Mouse (Mus musculus): Measurements from ENCODE around the gene Itgb2l.

Gene Itgb2l

DNA sequence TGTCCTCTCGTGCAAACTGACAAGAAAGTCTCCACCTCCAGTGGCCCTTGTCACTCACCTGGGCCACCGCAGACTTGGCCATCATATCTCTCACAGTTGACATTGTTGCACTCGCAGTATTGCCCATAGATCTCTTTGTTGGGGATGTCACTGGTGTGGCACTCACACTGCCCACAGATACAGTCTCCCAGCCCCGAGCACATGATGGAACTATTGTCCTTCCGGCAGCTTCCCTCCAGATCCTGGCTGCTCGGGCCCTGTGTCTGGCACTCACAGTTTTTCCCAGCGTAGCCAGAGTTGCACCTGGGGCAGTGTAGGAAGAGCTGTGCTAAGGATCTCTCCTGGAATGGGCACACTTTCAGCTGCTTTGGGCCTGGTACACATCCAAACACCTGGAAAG, 16.7 kb downstream of the Itgb2l start:
- no peak for DNase-seq (ENCODE audit: low spot score)

DNA sequence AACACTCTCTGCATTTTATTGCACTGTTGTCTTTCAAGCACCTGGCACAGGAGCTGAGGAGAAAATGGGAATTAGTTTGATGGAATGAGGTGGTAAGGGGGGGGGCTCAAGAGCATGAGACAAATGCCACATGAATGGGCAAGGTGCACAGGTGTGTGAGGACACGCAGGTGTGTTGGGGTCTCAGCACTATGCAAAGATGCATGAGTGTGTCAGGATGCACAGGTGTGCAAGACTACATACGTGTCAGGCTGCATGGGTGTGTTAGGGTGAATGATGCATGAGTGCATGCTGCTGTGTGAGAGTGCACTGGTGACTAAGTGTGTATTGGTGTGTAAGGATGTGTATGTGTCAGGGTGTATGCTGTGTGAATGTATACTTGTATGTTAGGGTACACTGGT, 18.4 kb downstream of the Itgb2l start:
- no peak for DNase-seq (ENCODE audit: low spot score)

DNA sequence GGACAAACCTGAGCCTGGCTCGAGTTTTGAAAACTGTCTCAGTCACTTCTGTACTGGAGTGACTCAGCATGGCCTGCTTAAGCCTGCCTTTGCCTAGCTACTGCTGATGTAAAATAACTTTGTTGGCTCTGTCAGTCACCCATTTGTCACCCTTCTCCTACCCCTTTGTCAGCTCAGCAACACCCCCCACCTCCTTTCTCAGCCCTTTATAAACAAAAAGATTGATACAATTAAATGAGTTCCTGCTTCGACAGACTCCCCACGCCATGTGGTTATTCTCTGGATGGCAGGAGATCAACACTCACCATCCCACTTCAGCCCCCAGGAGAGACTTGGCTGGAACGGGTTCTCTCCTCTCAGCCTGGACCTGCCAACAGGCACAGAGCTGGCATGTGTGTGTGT, 35.4 kb downstream of the Itgb2l start:
- DNase-seq (ENCODE audit: low spot score) = no peak

- DNase-seq (ENCODE audit: low spot score) = no peak
Observed at GRCm38 (mm10) chr16:96406312-96406711, 37.1 kb downstream of the Itgb2l start.

- no peak for DNase-seq (ENCODE audit: low spot score)
Observed at GRCm38 (mm10) chr16:96402294-96402693, 41.1 kb downstream of the Itgb2l start.

GRCm38 (mm10) chr16:96400046-96400445, 43.4 kb downstream of the Itgb2l start:
- DNase-seq (ENCODE audit: low spot score) = no peak

DNA sequence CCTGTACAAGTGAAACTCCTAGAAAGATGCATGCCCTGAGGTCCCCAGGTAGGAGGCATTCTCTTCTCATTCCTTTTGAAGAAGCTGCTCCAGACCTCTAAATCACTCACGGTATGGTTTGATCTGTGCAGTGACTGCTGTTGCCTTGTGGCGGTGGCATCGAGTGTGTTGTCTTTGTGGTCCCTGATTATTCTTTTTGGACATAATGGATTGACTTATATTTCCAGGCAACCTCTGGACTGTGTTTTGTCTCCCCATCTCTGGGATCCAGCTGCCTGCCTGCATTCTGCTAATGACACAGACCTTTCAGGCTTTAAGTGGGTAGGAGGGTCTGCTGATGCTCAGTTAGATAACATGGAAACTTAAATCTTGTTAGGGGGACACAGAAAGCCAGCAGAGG, 44.6 kb downstream of the Itgb2l start:
- DNase-seq (ENCODE audit: low spot score) = no peak

- no peak for DNase-seq (ENCODE audit: low spot score)
Observed at GRCm38 (mm10) chr16:96396013-96396650, 47.3 kb downstream of the Itgb2l start.

DNA sequence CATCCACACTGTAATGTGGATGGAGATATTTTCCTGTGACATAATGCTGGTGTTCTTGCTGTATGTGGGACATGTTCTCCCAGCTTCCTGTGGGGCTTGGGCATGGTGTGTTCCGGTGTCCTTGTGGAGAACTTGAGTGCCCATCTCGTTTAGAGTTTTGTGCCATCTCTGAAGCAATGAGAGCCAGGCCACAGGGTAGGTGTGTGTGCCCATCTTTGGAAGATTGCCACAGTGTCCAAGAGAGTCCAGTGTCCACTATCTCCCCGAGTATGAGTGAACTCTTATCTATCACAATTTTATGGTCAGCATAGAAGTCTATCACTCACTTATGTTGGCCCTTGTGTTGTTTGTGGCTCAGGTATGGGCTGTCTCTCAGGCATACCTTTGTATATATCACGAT, 47.9 kb downstream of the Itgb2l start:
- no peak for DNase-seq (ENCODE audit: low spot score)

GRCm38 (mm10) chr16:96391070-96391469, 52.3 kb downstream of the Itgb2l start:
- no peak for DNase-seq (ENCODE audit: low spot score)

GRCm38 (mm10) chr16:96388481-96388880, 54.9 kb downstream of the Itgb2l start:
- no peak for DNase-seq (ENCODE audit: low spot score)

- DNase-seq (ENCODE audit: low spot score) = no peak
Observed at GRCm38 (mm10) chr16:96387685-96388371, 55.6 kb downstream of the Itgb2l start.

DNA sequence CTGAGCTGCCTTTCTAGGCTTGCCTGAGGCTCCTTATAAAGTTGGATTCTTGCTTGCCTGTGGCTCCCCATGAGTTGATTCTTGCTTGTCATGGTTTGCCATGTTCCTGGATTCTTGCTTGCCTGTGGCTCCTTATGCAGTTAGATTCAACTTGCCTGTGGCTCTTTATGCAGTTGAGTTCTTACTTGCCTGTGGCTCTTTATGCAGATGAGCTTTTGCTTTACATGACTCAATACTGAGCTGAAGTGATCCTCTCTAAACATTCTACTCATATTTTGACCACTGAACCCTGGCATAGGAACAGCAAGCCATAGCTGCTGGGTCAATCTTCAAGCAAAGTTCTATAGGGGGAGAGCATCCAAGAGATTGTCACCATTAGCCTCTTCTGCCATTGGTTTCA, 58.7 kb downstream of the Itgb2l start:
- DNase-seq (ENCODE audit: low spot score) = no peak

DNA sequence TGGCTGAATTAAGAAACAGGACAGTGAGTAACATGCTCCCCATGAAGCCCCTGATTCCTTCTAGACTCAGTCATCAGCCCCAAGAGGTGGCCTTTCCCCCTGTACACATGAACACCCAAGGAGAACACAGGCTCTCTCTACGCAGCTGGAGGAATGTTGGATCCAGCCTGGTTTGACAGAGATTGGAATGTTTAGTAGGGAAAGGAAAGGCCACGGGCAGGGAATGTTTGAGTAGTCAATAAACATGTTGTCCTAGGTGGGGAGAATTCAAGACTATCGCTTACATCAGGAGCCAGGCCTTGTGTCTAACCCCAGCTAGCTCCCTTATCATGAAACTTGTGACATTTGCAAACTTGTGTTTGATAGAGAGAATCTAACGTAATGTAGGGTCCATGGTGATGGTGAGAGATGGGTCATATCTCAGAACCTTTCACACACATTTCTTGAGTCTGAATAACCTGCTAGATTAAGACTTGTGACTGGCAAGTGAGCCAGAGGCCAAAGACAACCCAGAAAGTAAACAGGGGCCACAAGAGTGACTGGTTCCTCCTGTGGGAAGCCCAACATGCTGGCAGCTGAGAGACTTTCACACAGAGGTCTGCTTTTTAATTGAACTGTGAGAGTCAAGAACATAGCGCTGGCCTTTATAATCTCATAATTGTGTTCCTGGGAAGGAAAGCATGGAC, 60.8 kb downstream of the Itgb2l start:
- DNase-seq (ENCODE audit: low spot score) = no peak

- DNase-seq (ENCODE audit: low spot score) = no peak
Observed at GRCm38 (mm10) chr16:96381435-96381834, 62.0 kb downstream of the Itgb2l start.

- DNase-seq (ENCODE audit: low spot score) = no peak
Observed at GRCm38 (mm10) chr16:96378111-96378510, 65.3 kb downstream of the Itgb2l start.

- DNase-seq (ENCODE audit: low spot score) = no peak
Observed at GRCm38 (mm10) chr16:96376342-96376741, 67.1 kb downstream of the Itgb2l start.

GRCm38 (mm10) chr16:96375538-96375937, 67.9 kb downstream of the Itgb2l start:
- no peak for DNase-seq (ENCODE audit: low spot score)

DNA sequence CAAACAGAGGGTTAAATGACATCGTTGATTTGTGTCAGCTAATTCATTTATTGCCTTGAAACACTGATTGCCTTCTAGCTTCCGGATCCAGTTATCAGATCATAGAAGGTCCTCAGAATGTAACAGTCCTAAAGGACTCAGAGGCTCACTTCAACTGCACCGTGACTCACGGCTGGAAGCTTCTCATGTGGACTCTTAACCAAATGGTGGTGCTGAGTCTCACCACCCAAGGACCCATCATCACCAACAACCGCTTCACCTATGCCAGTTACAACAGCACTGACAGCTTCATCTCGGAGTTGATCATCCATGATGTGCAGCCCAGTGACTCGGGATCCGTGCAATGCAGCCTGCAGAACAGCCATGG, 70.7 kb downstream of the Itgb2l start:
- no peak for DNase-seq (ENCODE audit: low spot score)
